Mouse (Mus musculus) liver, embryonic 11.5 days (tissue): ENCODE measurements at regions not wholly inside any gene's neighbourhood (a gene's known extent, or its start where the extent isn't known, plus 50 kb on each side); places are given as distances from the start of the nearest gene placed in this dataset.

Experiments used
- ATAC-seq: fragments of 200-750 bp; cut with Nextera tagmentation; replicated peaks from 2 replicates; pipeline ENCODE4 v1.8.0; 2017; ENCODE audit warnings: moderate number of reproducible peaks, mild to moderate bottlenecking, moderate TSS enrichment, moderate library complexity; ENCODE audit not compliant: low FRiP score
- DNase-seq: peaks from one replicate; pipeline ENCODE4 v3.0.0-alpha.2; 2017; ENCODE audit warnings: low spot score
- H3K27ac ChIP-seq: fragments of 300-500 bp; sonication (generic); 2 replicates; pipeline ENCODE4 v1.5.1; 2014; ENCODE audit warnings: mild to moderate bottlenecking, low read depth, low read length, control low read depth
- H3K27me3 ChIP-seq: fragments of 300-500 bp; sonication (generic); replicated peaks from 2 replicates; pipeline ENCODE4 v1.6.1; 2014; ENCODE audit warnings: low read length, mixed read lengths; ENCODE audit not compliant: control insufficient read depth, insufficient read depth
- H3K36me3 ChIP-seq: fragments of 300-500 bp; sonication (generic); 2 replicates; pipeline ENCODE4 v1.6.1; 2014; ENCODE audit warnings: mild to moderate bottlenecking, low read length, moderate library complexity, mixed read lengths; ENCODE audit not compliant: control insufficient read depth, insufficient read depth
- H3K4me1 ChIP-seq: fragments of 300-500 bp; sonication (generic); replicated peaks from 2 replicates; pipeline ENCODE4 v1.6.1; 2014; ENCODE audit warnings: low read length, mixed read lengths; ENCODE audit not compliant: control insufficient read depth, insufficient read depth
- H3K4me2 ChIP-seq: fragments of 300-500 bp; sonication (generic); 2 replicates; pipeline ENCODE4 v1.6.1; 2014; ENCODE audit warnings: mild to moderate bottlenecking, control low read depth, moderate library complexity
- H3K4me3 ChIP-seq: fragments of 300-500 bp; sonication (generic); 2 replicates; pipeline ENCODE4 v1.5.1; 2014; ENCODE audit warnings: low read depth, low read length, control low read depth
- H3K9ac ChIP-seq: fragments of 300-500 bp; sonication (generic); 2 replicates; pipeline ENCODE4 v1.6.1; 2014; ENCODE audit warnings: low read depth, low read length, control low read depth
- H3K9me3 ChIP-seq: fragments of 300-500 bp; sonication (generic); 2 replicates; pipeline ENCODE4 v1.6.1; 2016; ENCODE audit warnings: low read length, inconsistent platforms, mixed read lengths; ENCODE audit not compliant: control insufficient read depth
- WGBS: fragments of 180-500 bp; shearing (Covaris S2); extraction: QIAGEN DNeasy Blood & Tissue Kit; methylation state at CpG from one replicate; pipeline ENCODE4 v1.1.7; 2014; 5-methylcytosine and 5-hydroxymethylcytosine counted together

- Histone ChIP-seq H3K9ac (no peak overlapping the region), H3K4me3 (no peak overlapping the region), H3K9me3 (no peaks in the 10 kb centered on the region), H3K4me2 (no peak overlapping the region), H3K27me3 (no peaks in the 10 kb centered on the region), H3K4me1 (peaks cover 3% of the 10 kb centered on the region), H3K27ac (no peak overlapping the region), H3K36me3 (no peaks in the 10 kb centered on the region)
- 80% methylated on average over 2 of the region's 2 CpGs for WGBS
- no peak for DNase-seq
- ATAC-seq = no peak
Observed at GRCm38 (mm10) chr13:110569180-110569512, 174.3 kb downstream of the Plk2 start.

DNA sequence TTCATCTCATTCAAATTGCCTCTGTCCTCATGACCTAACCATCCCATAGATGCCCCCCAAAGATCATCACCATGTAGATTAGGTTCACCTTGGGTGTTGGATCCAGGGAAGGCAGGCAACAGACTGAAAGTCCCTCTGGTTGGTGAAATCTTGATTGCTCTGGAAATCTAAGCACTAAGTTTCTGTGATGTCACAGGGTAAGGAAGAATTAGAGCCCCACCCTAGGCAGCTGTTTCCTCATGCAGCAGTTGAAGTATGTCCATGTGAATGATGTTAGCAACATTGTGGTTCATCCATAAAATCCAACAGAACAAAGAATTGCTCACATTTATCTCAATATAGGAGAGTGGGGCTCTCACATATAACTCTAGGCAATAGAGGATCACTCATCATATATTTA lies 175.5 kb downstream of the Plk2 start:
- Histone ChIP-seq H3K36me3 (no peaks in the 10 kb centered on the region), H3K27ac (no peak overlapping the region), H3K4me1 (no peaks in the 10 kb centered on the region), H3K9ac (no peak overlapping the region), H3K9me3 (no peaks in the 10 kb centered on the region), H3K4me2 (no peak overlapping the region), H3K4me3 (no peak overlapping the region), H3K27me3 (no peaks in the 10 kb centered on the region)
- no peak for DNase-seq
- no peak for ATAC-seq

DNA sequence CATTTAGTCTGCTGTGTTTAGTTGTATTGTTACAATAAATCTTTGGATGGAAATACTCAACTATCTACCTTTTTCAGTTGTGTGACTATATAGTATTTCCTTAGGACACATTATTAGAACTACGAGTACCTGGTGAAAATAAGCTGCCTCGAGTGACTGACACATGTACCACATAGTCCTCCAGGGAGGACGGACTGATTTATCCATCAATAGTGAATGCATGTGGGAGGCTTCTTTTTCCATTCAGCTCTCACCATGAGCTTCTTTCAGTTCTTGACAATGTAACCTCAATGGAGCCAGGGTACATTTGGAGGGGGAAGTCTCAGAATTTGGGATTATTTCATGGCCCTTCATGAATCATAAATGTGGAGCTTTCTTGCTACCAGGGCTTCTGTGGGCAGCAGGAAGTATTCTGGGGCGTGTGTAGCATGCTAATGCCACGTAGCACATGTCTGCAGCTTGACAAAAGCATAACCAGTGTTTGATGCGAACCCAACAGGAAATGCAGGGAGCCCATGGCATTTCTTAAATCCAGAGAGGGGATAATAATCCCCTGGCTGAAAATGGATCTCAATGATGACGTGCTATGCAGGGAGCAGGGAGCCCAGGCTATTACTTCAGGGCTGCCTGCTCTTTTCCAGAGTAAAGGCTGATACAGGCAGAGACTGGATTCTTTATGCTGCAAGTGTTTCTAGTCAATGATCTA lies 178.7 kb downstream of the Plk2 start:
- no peak overlapping the region for H3K9ac ChIP-seq
- H3K27ac ChIP-seq = no peak overlapping the region
- DNase-seq (no peak), ATAC-seq (no peak)
- H3K9me3 ChIP-seq = no peaks in the 10 kb centered on the region
- H3K4me2 ChIP-seq = no peak overlapping the region
- no peak overlapping the region for H3K4me3 ChIP-seq
- H3K4me1 ChIP-seq = no peaks in the 10 kb centered on the region
- 72% methylated on average over 7 of the region's 7 CpGs for WGBS
- no peaks in the 10 kb centered on the region for H3K36me3 ChIP-seq
- H3K27me3 ChIP-seq = no peaks in the 10 kb centered on the region

- Histone ChIP-seq H3K27me3 (no peaks in the 10 kb centered on the region), H3K9ac (no peak overlapping the region), H3K4me2 (no peak overlapping the region), H3K4me1 (no peaks in the 10 kb centered on the region), H3K4me3 (no peak overlapping the region), H3K36me3 (no peaks in the 10 kb centered on the region), H3K9me3 (no peaks in the 10 kb centered on the region), H3K27ac (no peak overlapping the region)
- ATAC-seq (no peak), DNase-seq (no peak)
- WGBS = 80% methylated on average over 6 of the region's 6 CpGs
Observed at GRCm38 (mm10) chr13:110574764-110575471, 180.1 kb downstream of the Plk2 start.

DNA sequence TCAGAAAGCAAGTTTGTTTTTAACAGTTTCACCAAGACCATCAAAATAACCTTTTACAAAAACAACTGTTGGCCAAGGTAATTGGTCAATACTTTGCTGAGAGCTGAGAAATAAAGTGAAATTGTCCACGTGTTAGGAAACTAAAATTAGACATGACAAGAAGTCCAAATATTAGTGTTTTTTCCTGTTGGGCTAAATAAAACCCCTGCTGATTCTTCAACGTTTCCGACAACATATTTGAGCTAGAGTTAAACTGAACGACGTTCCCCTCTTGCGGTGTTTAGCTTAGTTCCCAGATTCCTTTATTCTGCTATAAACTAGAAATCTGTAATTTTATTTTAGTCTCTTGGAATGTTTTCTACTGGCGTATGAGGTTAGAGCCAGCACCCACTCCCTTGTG lies 183.3 kb downstream of the Plk2 start:
- ATAC-seq (no peak), DNase-seq (no peak)
- H3K9me3 ChIP-seq = no peaks in the 10 kb centered on the region
- no peaks in the 10 kb centered on the region for H3K36me3 ChIP-seq
- no peaks in the 10 kb centered on the region for H3K27me3 ChIP-seq
- no peak overlapping the region for H3K4me3 ChIP-seq
- H3K9ac ChIP-seq = no peak overlapping the region
- no peak overlapping the region for H3K4me2 ChIP-seq
- H3K4me1 ChIP-seq = no peaks in the 10 kb centered on the region
- no peak overlapping the region for H3K27ac ChIP-seq
- WGBS = 74% methylated on average over 7 of the region's 7 CpGs

DNA sequence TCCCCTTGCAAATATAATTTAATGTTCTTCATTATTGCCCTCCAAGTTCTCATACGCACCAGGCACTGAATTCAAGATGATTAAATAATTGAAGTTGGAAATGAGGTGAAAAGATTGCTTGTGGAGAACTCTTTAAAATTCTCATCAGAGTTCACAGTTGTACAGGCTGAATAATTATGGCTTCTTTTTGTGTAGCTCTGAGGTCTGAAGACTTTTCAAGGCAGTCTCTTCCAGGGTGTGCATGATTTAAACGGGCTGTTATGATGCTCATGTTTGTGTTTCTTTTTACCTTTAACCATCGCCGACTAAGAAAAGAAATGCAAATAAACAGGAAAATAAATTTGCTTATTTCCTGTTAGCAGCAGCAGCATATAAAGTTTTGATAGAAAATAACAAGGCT lies 185.3 kb downstream of the Plk2 start:
- no peak overlapping the region for H3K9ac ChIP-seq
- no peak overlapping the region for H3K4me2 ChIP-seq
- no peak for ATAC-seq
- no peak overlapping the region for H3K27ac ChIP-seq
- DNase-seq = no peak
- H3K4me1 ChIP-seq = no peaks in the 10 kb centered on the region
- no peaks in the 10 kb centered on the region for H3K36me3 ChIP-seq
- no peak overlapping the region for H3K4me3 ChIP-seq
- no peaks in the 10 kb centered on the region for H3K9me3 ChIP-seq
- no peaks in the 10 kb centered on the region for H3K27me3 ChIP-seq
- WGBS = 88% methylated on average over 4 of the region's 4 CpGs

- H3K4me3 ChIP-seq = no peak overlapping the region
- H3K27ac ChIP-seq = no peak overlapping the region
- H3K27me3 ChIP-seq = no peaks in the 10 kb centered on the region
- ATAC-seq (no peak), DNase-seq (no peak)
- H3K9ac ChIP-seq = no peak overlapping the region
- H3K36me3 ChIP-seq = no peaks in the 10 kb centered on the region
- H3K4me2 ChIP-seq = no peak overlapping the region
- WGBS = 72% methylated on average over 5 of the region's 5 CpGs
- H3K4me1 ChIP-seq = no peaks in the 10 kb centered on the region
- H3K9me3 ChIP-seq = no peaks in the 10 kb centered on the region
Observed at GRCm38 (mm10) chr13:110580570-110580969, 185.7 kb downstream of the Plk2 start.

DNA sequence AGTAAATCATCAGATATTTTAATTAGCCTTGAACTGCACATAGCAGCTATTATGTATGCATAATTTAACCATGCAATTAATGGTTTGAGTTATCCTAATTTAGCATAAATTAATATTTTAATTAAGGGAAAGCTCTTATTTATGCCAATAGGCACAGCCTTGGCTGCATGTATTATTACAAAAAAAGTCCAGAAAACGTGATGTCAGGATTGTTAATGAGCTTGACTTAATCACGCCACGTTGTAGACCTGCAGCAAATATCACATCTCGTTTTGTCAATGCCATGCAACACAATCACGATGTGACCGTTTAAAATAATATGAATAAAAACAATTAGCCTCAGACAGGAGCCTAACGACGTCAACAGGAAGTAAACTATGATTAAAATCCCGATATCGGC lies 189.9 kb downstream of the Plk2 start:
- no peak overlapping the region for H3K4me2 ChIP-seq
- ATAC-seq (no peak), DNase-seq (no peak)
- no peaks in the 10 kb centered on the region for H3K36me3 ChIP-seq
- no peak overlapping the region for H3K27ac ChIP-seq
- WGBS = 77% methylated on average over 10 of the region's 10 CpGs
- no peaks in the 10 kb centered on the region for H3K4me1 ChIP-seq
- H3K9ac ChIP-seq = no peak overlapping the region
- no peaks in the 10 kb centered on the region for H3K27me3 ChIP-seq
- no peak overlapping the region for H3K4me3 ChIP-seq
- H3K9me3 ChIP-seq = no peaks in the 10 kb centered on the region

DNA sequence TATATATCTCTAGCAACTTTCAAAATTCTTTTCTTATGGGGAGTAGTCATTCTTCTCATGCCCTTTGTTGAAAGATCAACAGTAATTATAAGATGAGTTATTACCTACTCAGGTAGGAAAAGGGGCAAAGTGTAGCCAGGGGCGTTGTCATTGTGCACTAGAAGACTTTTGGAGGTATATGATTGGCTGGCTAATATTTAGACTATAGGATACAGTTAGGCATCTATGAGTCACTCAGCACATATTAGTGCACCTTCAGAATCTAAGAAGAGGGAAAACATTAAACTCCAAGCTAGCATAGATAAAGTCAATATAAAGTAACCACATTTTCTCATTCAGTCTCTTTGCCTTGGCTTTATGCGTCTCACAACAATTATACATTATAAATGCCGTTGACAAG lies 199.8 kb downstream of the Plk2 start:
- Histone ChIP-seq H3K4me3 (no peak overlapping the region), H3K27ac (no peak overlapping the region), H3K9ac (no peak overlapping the region), H3K9me3 (no peaks in the 10 kb centered on the region), H3K4me1 (no peaks in the 10 kb centered on the region), H3K36me3 (no peaks in the 10 kb centered on the region), H3K4me2 (no peak overlapping the region), H3K27me3 (no peaks in the 10 kb centered on the region)
- DNase-seq (no peak), ATAC-seq (no peak)
- 86% methylated on average over 3 of the region's 3 CpGs for WGBS
